Mouse (Mus musculus): Measurements from ENCODE around the gene Sik1.

The Sik1 gene

DNA sequence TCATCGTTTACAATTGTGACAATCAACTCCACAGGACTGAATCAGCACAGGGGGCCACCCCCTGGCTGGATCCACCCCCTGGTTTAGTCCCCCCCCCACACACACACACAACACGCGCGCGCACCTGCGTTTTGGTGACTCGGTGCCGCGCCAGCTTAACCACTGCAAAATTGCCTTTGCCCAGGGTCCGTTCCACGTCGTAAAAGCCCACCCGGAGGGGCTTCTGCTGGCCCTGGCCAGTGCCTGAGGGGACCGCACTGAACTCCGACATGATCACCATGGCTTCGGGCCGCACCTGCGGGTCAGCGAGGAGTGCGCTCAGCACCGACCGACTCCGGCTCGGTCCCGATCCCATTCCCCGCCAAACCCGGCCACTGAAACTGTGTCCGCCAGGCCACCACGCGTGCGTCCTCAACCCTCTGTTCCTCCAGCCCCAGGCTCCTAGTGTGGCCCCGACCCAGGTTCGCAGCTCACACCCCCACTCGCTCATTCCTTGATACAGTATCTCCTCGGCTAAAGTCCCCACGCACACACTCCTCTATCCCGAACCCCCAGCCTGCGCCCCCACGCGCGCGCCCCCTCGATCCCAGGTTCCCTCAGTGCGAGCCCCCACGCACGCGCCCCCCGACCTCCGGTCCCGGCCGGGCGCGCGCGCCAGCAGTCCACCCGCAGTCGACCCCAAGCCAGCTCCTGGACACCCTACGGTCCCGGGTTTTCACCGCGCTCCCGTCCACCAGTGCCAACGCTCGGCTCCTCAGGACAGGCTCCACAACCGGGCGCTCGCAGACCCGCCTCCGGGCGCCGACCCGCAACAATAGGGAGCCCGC, 621 bp downstream of the Sik1 start:
- DNase-seq (ENCODE audit: low read depth, low spot score), result peak; percentile 46

DNA sequence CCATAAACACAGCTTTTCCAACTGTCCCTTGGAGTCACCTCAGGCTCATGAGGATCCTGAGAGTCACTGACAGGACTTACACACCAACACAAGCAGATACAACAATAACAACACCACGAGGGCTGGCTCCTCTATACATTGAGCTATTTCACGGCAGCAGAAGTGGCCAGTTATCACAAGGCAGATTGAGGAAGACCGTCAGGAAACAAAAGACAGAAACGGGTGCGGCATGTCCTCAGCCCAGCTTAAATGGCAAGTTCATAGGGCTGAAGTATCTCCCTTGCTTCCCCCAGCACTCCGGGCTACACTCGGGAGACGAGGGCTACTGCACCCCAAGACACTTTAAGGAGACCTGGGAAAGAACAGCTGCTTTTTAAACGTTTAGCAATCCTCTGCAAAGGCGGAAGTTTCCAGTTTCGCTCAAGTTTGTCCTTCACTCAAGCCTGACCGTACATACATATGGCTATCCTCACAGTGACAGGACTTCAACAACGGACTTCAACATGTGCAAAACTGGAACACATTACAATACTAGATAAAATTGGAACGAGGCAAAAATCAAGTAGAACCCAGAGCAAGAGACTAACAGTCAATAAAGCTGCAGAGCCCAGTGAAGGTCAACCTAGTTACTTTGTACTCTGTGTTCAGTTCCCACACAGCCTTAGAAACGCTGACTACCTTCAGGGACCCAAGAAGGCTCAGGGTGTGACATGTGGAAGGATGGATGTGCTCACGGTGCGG, 2.0 kb downstream of the Sik1 start:
- no peak for DNase-seq (ENCODE audit: low read depth, low spot score)

DNA sequence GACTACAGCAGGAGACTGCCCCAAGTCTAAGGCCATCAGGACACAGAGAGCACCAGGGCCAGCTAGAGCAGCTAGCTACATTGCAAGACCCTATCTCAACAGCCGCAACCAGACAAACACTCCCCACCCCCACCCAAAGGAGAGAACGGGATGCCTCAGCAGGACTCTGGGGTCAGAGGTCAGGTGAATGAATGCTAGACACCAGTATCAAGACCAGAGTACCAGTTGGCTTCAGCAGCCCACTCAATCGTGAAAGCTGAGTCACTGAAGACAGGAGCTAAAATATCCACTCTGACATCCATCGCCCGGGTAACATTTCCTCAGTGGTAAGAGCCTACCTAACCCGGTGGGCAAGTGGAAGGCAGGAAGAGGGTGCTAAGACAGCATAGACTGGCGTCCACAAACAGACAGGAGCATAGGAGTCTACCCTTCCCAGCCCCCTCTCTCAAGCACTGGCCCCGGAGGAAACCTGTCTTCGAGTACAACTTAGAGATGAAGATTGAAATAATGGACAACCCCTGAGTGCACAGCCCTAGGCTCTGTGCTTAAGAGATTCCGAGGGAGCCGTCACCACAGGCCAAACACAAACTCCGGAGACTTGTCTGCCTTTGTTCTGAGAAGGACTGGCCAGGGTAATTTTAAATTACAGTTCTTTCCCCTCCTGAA, 2.7 kb downstream of the Sik1 start:
- no peak for DNase-seq (ENCODE audit: low read depth, low spot score)

DNA sequence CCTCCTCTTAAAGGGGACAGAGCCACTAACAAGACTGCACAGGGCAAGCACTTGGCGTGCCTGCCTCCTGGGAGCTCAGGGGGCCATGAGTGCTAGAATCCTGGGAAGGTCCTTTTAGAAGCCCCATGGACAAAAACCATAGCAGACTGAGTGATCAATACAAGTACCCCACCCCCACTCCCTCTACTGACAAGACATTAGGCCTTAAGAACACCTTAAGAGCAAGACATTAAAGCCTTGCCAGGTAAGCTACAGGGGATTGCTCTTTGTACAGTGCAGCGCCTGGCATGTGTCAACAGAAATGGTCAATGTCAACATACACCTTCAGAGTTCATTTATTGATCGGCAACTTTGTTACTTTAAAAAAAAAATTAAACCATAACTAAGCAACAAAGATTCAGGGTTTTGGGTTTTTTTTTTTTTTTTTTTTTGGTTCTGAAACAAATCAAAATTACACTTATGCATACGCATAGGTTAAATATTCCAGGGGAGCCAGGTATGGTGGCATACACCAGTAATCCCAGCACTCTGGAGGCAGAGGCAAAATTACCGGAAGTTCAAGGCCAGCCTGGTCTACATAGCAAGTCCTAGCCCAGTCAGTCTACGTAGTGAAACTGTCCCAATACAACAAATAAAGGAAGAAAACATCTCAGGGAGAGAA, 3.7 kb downstream of the Sik1 start:
- DNase-seq (ENCODE audit: low read depth, low spot score), result no peak

DNA sequence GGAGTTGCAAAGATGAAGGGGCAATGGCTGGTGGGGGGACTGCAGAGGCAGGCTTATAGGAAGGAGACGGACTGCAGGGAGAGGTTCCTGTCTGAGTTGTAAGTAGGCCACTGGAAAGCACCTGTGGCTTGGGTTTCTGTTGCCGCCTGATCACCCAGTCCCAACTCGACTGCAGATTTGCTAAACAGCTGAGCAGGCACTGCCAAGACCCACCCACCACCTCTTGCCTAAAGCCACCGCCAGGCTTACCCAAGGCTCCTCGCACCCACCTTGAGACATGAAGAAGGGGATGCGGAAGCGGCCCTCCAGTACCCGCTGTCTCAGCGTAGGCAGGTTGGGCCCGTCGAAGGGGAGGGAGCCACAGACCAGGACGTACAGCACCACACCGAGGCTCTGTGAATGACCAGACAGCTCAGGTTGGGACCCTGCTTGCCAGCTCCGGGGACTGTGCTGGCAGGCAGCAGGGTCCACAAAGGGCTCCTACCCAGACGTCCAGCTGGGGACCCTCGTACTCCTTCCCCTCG, 5.1 kb downstream of the Sik1 start:
- no peak for DNase-seq (ENCODE audit: low read depth, low spot score)

DNA sequence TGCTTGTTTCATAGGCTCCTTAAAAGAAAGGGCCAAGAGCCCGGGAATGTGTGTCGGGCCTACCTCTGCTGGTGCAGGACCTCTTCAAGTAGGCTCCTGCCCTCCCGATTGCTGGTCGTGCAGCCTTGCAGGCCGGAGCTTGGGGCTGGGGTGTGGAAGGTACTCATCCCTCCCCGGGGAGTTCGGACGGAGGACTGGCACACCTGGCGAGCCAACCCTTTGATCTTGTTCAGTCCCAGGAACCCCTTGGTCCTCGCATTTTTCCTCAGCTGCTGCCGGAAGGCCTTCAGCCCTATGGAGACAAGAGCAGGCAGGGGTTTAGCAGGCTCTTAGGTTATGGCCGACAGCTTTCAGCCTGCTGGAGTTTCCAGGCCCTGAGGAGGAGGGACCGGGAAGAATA, 8.6 kb downstream of the Sik1 start:
- no peak for DNase-seq (ENCODE audit: low read depth, low spot score)

DNA sequence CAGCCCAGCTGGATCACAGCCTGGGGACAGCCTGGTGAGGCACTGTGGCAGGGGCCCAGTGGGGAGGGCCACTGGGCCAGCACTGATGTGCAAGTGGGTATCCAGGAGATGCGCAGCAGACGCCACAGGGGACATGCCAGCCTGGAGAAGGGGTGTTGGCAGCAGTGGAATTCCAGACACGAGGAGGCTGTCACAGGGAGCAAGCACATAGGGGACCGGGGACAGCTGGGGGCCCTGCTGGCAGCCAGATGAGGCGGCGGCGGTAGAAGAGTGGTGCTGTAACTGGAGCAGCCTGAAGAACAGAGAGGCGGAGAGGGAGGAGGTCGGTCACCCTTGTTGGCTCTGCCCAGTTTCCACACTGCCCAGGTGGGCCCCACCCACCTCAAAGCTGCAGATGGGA, 9.3 kb downstream of the Sik1 start:
- no peak for DNase-seq (ENCODE audit: low read depth, low spot score)

DNA sequence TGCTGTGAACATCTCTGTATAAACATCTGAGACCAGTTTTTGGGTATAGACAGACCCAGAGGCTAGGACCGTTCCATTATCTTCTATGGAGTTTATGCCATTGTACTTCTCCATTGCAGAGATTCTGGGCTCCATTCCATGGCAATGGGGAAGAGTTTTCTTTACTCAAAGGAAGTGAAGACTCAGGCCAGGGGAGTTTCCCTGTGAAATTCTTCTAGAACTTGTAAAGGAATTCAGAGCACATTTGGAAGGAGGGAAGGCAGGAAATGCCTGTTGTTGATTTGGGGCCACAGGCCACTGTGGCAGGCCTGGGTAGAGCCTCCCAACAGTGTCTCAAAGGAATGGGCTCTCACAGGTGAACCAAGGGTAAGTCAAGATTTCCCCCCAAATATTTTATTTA, 11.7 kb downstream of the Sik1 start:
- no peak for DNase-seq (ENCODE audit: low read depth, low spot score)

DNA sequence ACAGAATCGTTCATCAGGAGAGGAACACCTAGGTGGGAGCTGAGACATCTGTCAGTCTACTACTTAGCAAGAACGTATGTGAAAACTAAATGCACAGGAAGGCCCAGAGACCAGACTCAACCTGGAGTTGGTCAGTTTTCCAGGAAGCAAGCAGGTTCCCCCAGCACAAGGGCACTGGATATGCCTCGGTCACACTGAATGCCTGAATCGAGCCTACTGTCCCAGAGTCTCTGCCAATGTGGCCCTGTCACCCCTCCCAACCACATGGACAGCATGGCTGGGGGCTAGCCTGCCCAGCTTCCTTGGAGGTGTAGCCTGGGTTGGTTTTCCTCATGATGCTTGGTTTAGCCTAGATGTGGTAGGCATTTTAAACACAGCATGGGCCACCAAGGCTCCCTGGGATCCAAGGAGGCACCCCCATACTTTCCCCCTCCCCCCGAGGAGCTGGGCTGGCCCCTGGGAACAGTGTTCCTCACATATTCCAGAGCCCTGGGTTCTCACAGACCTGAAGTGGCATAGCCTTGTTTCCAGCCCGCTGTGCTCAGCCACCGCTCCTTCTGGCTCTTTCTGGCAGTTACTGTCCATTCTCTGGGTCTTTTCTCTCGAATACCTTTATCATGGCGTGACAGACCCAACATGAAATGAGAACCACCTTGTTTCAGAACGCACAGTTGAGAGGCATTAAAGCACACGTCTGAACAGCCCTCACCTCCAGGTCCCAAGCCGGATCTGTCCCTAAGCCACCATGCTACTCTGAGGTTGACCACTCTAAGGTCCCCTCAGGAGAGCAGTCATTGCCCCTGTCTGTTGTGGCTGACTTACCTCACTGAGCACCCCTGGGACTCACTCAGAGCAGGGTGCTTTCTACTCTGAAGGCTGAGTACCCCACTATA, 12.4 kb downstream of the Sik1 start:
- no peak for DNase-seq (ENCODE audit: low read depth, low spot score)

DNA sequence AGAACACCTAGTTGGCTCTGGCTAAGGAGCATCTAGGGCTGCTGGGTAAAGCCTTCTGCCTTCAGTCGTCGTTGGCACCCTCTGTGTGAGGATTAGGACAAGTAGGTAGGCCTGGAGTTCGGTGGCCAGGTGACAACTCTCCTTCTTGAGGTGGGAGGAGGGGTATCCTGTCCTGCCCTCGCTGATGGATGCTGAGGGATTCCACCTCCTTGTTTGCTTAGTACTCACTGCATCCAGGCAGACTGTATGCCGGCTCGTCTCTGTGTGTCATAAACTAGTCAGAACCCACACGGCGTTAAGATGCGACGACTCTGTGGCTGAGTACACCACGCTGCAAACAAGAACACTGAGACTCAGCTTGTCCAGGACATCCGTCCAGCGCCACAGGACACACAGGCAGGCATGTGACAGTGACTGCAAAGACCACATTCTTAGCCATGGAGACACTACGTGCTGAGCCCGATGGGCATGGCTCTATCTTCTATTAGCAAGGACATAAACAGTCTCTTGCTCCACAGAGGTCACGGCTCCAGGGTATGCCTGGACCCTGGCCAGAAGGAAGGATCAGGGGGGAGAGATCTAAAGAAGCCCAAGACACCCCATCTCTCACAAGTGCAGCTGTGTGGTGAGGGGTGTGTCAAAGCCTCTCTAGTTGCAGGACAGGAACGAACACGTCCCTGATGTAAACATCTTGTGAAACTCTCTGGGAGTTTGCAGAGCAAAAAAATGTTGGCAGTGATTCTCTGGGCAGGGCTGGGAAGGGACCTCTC, 13.6 kb downstream of the Sik1 start:
- DNase-seq (ENCODE audit: low read depth, low spot score), result no peak

DNA sequence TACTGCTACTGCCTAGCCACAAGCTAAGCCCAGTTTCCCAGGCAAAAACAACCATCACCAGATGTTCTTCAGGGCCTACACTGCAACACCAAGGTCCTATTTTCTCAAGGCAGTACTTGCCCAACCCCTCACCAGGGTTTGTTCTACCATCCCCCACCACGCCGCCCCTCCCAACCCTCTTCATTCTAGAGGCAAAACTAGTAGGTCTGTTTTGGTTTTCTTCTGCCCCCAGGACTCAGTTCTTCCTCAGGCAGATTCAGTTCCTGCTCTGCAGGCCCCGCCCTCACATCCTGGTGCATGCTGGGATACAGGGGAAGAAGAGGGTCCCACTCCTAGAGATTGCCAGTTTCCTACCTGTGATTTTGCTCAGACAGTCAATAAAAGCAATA, 14.2 kb downstream of the Sik1 start:
- DNase-seq (ENCODE audit: low read depth, low spot score), result no peak

DNA sequence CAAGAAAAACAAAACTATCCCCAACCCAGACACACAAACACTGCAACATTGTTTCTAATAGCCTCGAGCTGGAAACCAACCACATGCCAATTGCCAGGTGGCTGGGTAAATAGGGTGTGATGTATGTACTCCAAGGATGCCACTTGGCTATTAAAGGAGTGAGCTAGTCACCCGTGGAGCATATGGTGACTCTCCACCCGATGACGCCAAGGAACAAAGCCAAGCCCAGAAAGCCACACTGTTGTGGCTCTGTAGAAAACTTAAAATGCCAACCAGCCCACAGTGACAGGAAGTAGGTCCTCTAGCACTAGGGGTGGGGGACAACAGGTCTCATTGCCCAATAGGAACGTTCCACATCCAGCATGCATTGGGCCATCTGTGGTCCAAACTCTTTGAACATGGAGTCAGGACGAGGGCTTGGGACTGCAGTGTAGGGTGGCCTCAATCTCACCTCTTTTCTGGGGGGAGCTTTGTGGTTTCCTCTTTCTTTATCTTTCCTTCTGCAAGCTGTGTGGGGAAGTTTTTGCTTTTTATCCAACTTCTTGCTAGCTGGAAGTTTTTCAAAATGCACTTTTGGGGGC, 15.1 kb downstream of the Sik1 start:
- DNase-seq (ENCODE audit: low read depth, low spot score), result no peak

DNA sequence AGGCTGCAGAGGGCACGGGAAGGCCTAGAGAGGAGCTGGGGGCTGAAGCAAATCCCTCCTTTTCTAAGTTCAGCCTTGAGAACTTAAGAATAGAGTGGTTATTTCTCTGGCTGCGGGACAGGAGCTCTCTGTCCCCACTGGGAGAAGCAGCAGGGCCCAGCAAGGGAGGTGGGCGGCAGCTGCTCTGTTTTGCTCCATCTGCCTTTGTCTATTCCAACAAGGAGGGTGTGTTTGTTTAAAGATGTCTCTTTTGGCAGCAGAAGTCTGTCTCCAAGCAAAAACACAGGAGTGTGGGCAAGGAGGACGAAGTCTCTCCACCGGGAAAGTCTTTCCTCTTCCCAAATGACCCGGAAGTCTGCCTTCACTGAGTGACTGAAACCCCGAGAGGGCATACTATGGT, 18.8 kb downstream of the Sik1 start:
- no peak for DNase-seq (ENCODE audit: low read depth, low spot score)

DNA sequence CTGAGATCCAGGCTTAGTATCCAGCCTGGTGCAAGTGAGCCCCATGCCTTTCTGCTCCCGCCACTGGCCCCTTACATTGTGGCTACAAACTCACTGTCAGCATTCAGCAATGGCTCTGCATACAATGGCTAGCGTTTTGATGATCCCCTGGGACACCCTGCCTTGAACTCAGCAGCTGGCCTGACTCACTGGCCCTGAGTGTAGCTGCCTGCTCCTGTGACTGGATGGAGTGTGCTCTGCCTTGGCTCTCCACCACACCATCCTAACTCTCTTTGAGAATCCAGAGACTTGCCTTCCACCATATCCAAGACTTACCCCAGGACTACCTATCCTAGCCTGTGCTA, 19.4 kb downstream of the Sik1 start:
- DNase-seq (ENCODE audit: low read depth, low spot score), result no peak

DNA sequence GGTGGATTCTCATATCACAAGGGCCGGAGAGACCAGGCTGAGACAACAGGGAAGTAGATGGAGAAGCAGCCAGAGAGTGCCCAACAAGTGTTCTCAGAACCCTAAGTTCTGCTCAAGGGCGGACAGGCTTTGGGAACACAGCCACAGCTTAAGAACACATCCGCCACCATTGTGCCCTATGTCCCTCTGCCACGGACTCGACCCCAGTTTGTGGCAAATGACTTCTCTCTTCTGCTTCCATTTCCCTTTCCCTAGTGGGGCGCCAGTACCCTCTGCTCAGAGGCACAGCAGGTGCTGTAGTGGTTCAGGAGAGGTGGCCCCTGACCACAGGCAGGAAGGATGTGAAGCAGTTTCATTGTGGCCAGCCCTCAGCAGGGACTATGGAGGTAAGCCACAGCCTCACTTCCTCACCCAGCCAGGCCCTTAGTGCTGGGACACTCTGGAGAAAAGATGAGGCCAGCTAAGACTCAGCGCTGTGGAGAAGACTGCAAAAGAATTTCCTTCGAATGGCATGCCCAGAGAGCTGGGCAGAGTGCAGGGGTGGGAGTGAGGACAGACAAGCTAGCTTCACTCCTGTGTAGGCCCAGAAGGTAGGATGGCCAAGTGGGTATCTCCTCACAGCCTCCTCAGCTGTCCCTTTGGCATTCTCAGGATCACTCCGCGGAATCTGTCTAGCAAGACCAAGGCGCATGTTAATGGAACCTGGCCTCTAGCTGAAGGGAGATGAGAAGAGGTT, 19.9 kb downstream of the Sik1 start:
- DNase-seq (ENCODE audit: low read depth, low spot score), result no peak

DNA sequence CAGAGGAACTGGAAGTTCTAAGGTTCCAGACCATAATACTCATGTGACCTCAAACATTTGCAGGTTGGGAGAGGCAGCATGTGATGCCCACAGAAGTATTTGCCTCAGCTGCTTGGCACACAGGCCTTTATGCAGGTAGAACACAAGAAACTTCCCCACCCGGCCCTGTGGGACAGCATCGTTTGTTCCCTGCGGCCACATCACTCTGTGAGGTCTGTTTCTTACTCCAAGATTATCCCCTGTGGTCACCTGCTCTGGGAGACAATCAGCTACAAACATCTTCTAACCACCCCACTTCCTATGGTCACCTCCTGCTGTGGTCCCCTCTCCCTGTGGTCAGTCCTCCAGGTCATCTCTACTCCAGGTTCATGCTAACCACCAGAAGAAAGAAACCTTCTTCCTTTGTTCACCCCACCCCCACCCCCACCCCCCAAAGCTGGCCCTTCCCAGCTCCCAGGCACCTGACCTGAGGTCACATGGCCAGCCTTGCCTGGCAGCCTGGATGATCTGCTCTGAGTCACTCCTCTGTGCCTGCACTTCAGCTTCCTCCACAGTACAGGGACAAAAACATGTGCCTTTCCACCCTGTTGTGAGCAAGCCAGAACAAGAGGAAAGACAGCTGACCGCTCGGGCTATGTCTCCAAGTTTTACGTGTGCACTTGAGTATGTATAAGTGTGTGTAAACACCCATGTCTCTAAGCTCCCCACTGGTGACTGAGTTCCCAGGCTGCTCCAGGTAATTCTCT, 21.1 kb downstream of the Sik1 start:
- DNase-seq (ENCODE audit: low read depth, low spot score), result no peak

DNA sequence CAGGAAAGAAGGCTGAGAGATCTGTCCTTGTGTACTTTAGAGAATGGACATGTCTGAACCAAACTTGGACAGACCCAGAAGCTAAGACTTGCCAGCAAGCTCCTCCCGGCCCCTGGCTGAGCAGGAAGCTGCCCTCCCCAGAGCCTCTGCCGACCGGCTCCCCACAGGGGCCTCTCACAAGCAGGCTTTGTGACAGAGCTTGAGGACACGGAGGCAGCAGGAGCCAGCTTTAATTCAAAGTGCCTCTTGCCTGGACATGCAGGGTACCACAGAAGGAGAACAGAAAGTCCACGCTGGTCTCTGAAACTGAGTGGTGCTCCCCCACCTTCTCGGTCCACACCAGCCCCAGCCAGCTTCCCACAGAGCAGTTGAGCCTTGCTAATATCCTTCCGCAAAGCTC, 21.9 kb downstream of the Sik1 start:
- no peak for DNase-seq (ENCODE audit: low read depth, low spot score)

DNA sequence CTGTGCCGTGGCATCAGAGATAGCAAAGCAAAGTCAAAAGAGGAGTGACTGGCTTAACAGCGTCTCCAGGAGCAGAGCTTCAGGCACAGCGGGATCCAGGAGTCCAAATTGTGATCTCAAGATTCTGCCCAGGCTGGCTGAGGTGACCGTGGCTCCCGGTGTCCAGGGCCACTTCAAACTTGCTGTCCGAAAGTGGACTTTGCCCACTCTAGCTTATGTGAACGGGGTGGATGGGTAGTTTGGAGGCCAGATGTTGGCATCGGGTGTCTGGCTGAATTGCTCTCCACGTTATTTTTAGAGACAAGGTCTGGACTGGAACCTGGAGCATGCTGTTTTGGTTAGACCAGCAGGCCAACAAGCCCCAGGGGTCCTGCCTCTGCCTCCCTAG, 23.0 kb downstream of the Sik1 start:
- DNase-seq (ENCODE audit: low read depth, low spot score), result no peak

Data from mesoderm, embryonic 11.5 days (tissue).